Mouse (Mus musculus): ENCODE measurements at regions not wholly inside any gene's neighbourhood (a gene's known extent, or its start where the extent isn't known, plus 50 kb on each side); places are given as distances from the start of the nearest gene placed in this dataset.

GRCm38 (mm10) chr9:115704249-115704648 lies 205.0 kb upstream of the Gadl1 start:
- no peak overlapping the region for H3K4me3 ChIP-seq (ENCODE audit: low read depth, low read length)
- TF ChIP-seq CTCF (IDR thresholded peaks at IDR 0.05; ENCODE audit: low read depth): peak; percentile 91
- no peak overlapping the region for H3K27ac ChIP-seq (ENCODE audit: low read depth)
- no peak overlapping the region for H3K4me2 ChIP-seq
- H3K36me3 ChIP-seq (ENCODE audit: insufficient read depth): no peaks in the 10 kb centered on the region
- no peaks in the 10 kb centered on the region for H3K9me3 ChIP-seq (ENCODE audit: low read depth, low read length)
- no peaks in the 10 kb centered on the region for H3K4me1 ChIP-seq (ENCODE audit: insufficient read depth)
- no peaks in the 10 kb centered on the region for H3K27me3 ChIP-seq (ENCODE audit: insufficient read depth, low read length)
- DNase-seq (peak; percentile 83), ATAC-seq (ENCODE audit: insufficient read depth) (0 out of 2 replicates have a peak, but pooled peaks have one; percentile 15)
- H3K9ac ChIP-seq: no peak overlapping the region
- WGBS: 29% methylated on average over 9 of the region's 9 CpGs

- no peak for TF ChIP-seq CTCF (IDR thresholded peaks at IDR 0.05; ENCODE audit: low read depth)
- ATAC-seq (ENCODE audit: insufficient read depth): no peak
- no peak overlapping the region for H3K27ac ChIP-seq (ENCODE audit: low read depth)
- H3K4me3 ChIP-seq (ENCODE audit: low read depth, low read length): no peak overlapping the region
- H3K9me3 ChIP-seq (ENCODE audit: low read depth, low read length): no peaks in the 10 kb centered on the region
- WGBS: 84% methylated on average over 6 of the region's 6 CpGs
- no peaks in the 10 kb centered on the region for H3K4me1 ChIP-seq (ENCODE audit: insufficient read depth)
- H3K9ac ChIP-seq: no peak overlapping the region
- H3K4me2 ChIP-seq: no peak overlapping the region
- no peak for DNase-seq
- no peaks in the 10 kb centered on the region for H3K27me3 ChIP-seq (ENCODE audit: insufficient read depth, low read length)
- H3K36me3 ChIP-seq (ENCODE audit: insufficient read depth): no peaks in the 10 kb centered on the region
Observed at GRCm38 (mm10) chr9:115705761-115706160, 203.5 kb upstream of the Gadl1 start.

GRCm38 (mm10) chr9:115708199-115708934 lies 200.9 kb upstream of the Gadl1 start:
- DNase-seq (peak; percentile 92), ATAC-seq (ENCODE audit: insufficient read depth) (peak; percentile 98)
- no peak for TF ChIP-seq CTCF (IDR thresholded peaks at IDR 0.05; ENCODE audit: low read depth)
- 18% methylated on average over 8 of the region's 8 CpGs for WGBS
- H3K9me3 ChIP-seq (ENCODE audit: low read depth, low read length): no peaks in the 10 kb centered on the region
- no peak overlapping the region for H3K4me3 ChIP-seq (ENCODE audit: low read depth, low read length)
- H3K4me2 ChIP-seq: 0 out of 2 replicates have a peak overlapping the region, but pooled peaks have one; percentile 2
- no peaks in the 10 kb centered on the region for H3K36me3 ChIP-seq (ENCODE audit: insufficient read depth)
- H3K27ac ChIP-seq (ENCODE audit: low read depth): peak overlapping the region; percentile 42; the same call in 1 of the 2 replicates
- H3K4me1 ChIP-seq (ENCODE audit: insufficient read depth): no peaks in the 10 kb centered on the region
- H3K27me3 ChIP-seq (ENCODE audit: insufficient read depth, low read length): no peaks in the 10 kb centered on the region
- H3K9ac ChIP-seq: no peak overlapping the region

GRCm38 (mm10) chr9:115710039-115710739 lies 199.1 kb upstream of the Gadl1 start:
- Histone ChIP-seq H3K4me1 (ENCODE audit: insufficient read depth) (no peaks in the 10 kb centered on the region), H3K27me3 (ENCODE audit: insufficient read depth, low read length) (no peaks in the 10 kb centered on the region), H3K4me3 (ENCODE audit: low read depth, low read length) (no peak overlapping the region), H3K36me3 (ENCODE audit: insufficient read depth) (no peaks in the 10 kb centered on the region), H3K27ac (ENCODE audit: low read depth) (no peak overlapping the region), H3K9me3 (ENCODE audit: low read depth, low read length) (no peaks in the 10 kb centered on the region), H3K4me2 (no peak overlapping the region), H3K9ac (no peak overlapping the region)
- DNase-seq: peak; percentile 57
- no peak for ATAC-seq (ENCODE audit: insufficient read depth)
- TF ChIP-seq CTCF (IDR thresholded peaks at IDR 0.05; ENCODE audit: low read depth): peak; percentile 67
- 75% methylated on average over 14 of the region's 14 CpGs for WGBS

- Histone ChIP-seq H3K27me3 (ENCODE audit: insufficient read depth, low read length) (no peaks in the 10 kb centered on the region), H3K4me1 (ENCODE audit: insufficient read depth) (no peaks in the 10 kb centered on the region), H3K36me3 (ENCODE audit: insufficient read depth) (no peaks in the 10 kb centered on the region), H3K4me3 (ENCODE audit: low read depth, low read length) (no peak overlapping the region), H3K4me2 (no peak overlapping the region), H3K9me3 (ENCODE audit: low read depth, low read length) (0 out of 2 replicates have a peak, but pooled peaks cover 4% of the 10 kb centered on the region), H3K27ac (ENCODE audit: low read depth) (no peak overlapping the region), H3K9ac (no peak overlapping the region)
- no peak for DNase-seq
- no peak for TF ChIP-seq CTCF (IDR thresholded peaks at IDR 0.05; ENCODE audit: low read depth)
- WGBS: 93% methylated on average over 2 of the region's 2 CpGs
- ATAC-seq (ENCODE audit: insufficient read depth): no peak
Observed at GRCm38 (mm10) chr9:115720306-115720705, 188.9 kb upstream of the Gadl1 start.

GRCm38 (mm10) chr9:115720841-115721240 lies 188.4 kb upstream of the Gadl1 start:
- no peaks in the 10 kb centered on the region for H3K4me1 ChIP-seq (ENCODE audit: insufficient read depth)
- ATAC-seq (ENCODE audit: insufficient read depth) (no peak), DNase-seq (no peak)
- H3K9me3 ChIP-seq (ENCODE audit: low read depth, low read length): 0 out of 2 replicates have a peak, but pooled peaks cover 6% of the 10 kb centered on the region
- WGBS: 99% methylated on average over 2 of the region's 2 CpGs
- no peaks in the 10 kb centered on the region for H3K36me3 ChIP-seq (ENCODE audit: insufficient read depth)
- no peak overlapping the region for H3K4me3 ChIP-seq (ENCODE audit: low read depth, low read length)
- no peak for TF ChIP-seq CTCF (IDR thresholded peaks at IDR 0.05; ENCODE audit: low read depth)
- H3K27me3 ChIP-seq (ENCODE audit: insufficient read depth, low read length): no peaks in the 10 kb centered on the region
- H3K27ac ChIP-seq (ENCODE audit: low read depth): no peak overlapping the region
- H3K4me2 ChIP-seq: no peak overlapping the region
- no peak overlapping the region for H3K9ac ChIP-seq

- H3K36me3 ChIP-seq (ENCODE audit: insufficient read depth): no peaks in the 10 kb centered on the region
- no peak overlapping the region for H3K9ac ChIP-seq
- DNase-seq (no peak), ATAC-seq (ENCODE audit: insufficient read depth) (no peak)
- WGBS: 36% methylated on average over 2 of the region's 2 CpGs
- H3K4me3 ChIP-seq (ENCODE audit: low read depth, low read length): no peak overlapping the region
- H3K27ac ChIP-seq (ENCODE audit: low read depth): no peak overlapping the region
- no peaks in the 10 kb centered on the region for H3K4me1 ChIP-seq (ENCODE audit: insufficient read depth)
- no peak for TF ChIP-seq CTCF (IDR thresholded peaks at IDR 0.05; ENCODE audit: low read depth)
- no peaks in the 10 kb centered on the region for H3K27me3 ChIP-seq (ENCODE audit: insufficient read depth, low read length)
- 0 out of 2 replicates have a peak, but pooled peaks cover 6% of the 10 kb centered on the region for H3K9me3 ChIP-seq (ENCODE audit: low read depth, low read length)
- H3K4me2 ChIP-seq: no peak overlapping the region
Observed at GRCm38 (mm10) chr9:115724063-115724462, 185.2 kb upstream of the Gadl1 start.

All from lung, embryonic 14.5 days (tissue).